Mouse (Mus musculus) kidney, embryonic 16.5 days (tissue): ENCODE data around the gene Prdm5. TPM values are rescaled to one million over a fixed set of nuclear protein-coding genes. Genes with fewer than 3 reads are reported as not detected.

Source experiments
- ATAC-seq: fragments of 200-750 bp; cut with Nextera tagmentation; 2 replicates; pipeline ENCODE4 v1.8.0; 2017; ENCODE audit warnings: moderate TSS enrichment; ENCODE audit not compliant: low FRiP score, low TSS enrichment
- H3K27ac ChIP-seq: fragments of 300-500 bp; sonication (generic); 2 replicates; pipeline ENCODE4 v1.5.1; 2014; ENCODE audit warnings: low read length
- H3K27me3 ChIP-seq: fragments of 300-500 bp; sonication (generic); 2 replicates; pipeline ENCODE4 v1.6.1; 2014; ENCODE audit warnings: low read length, control low read depth, mixed read lengths; ENCODE audit not compliant: insufficient read depth
- H3K36me3 ChIP-seq: fragments of 300-500 bp; sonication (generic); 2 replicates; pipeline ENCODE4 v1.6.1; 2014; ENCODE audit warnings: low read length, control low read depth, mixed read lengths; ENCODE audit not compliant: insufficient read depth
- H3K4me1 ChIP-seq: fragments of 300-500 bp; sonication (generic); 2 replicates; pipeline ENCODE4 v1.6.1; 2014; ENCODE audit warnings: low read length, control low read depth, mixed read lengths; ENCODE audit not compliant: insufficient read depth
- H3K4me2 ChIP-seq: fragments of 300-500 bp; sonication (generic); replicated peaks from 2 replicates; pipeline ENCODE4 v1.6.1; 2014; ENCODE audit warnings: low read depth, low read length
- H3K4me3 ChIP-seq: fragments of 300-500 bp; sonication (generic); 2 replicates; pipeline ENCODE4 v1.5.1; 2014; ENCODE audit warnings: mild to moderate bottlenecking, low read length
- H3K9ac ChIP-seq: fragments of 300-500 bp; sonication (generic); replicated peaks from 2 replicates; pipeline ENCODE4 v1.6.1; 2014; ENCODE audit warnings: low read length
- H3K9me3 ChIP-seq: fragments of 300-500 bp; sonication (generic); 2 replicates; pipeline ENCODE4 v1.6.1; 2016; ENCODE audit warnings: low read length, control low read depth
- WGBS: fragments of 180-500 bp; shearing (Covaris S2); extraction: QIAGEN DNeasy Blood & Tissue Kit; methylation state at CpG from one replicate; pipeline ENCODE4 v1.1.7; 2014; 5-methylcytosine and 5-hydroxymethylcytosine counted together
- polyA plus RNA-seq: library from polyadenylated mRNA; unstranded; fragments of >200 nt; fragmentation: Nextera tagmentation; extraction: Ambion mirVana; gene quantifications from 2 replicates; pipeline ENCODE4 v1.2.1, GENCODE M21; 2015

Prdm5 gene
- polyA plus RNA-seq, 1 experiment from 2014 or later = 20.3 TPM

GRCm38 (mm10) chr6:65854585-65854984 is 75.8 kb downstream of the Prdm5 start:
- no peak for ATAC-seq
- Histone ChIP-seq H3K4me2 (no peak overlapping the region), H3K4me3 (no peak overlapping the region), H3K9ac (no peak overlapping the region), H3K27me3 (no peaks in the 10 kb centered on the region), H3K9me3 (no peaks in the 10 kb centered on the region), H3K36me3 (no peaks in the 10 kb centered on the region), H3K27ac (no peak overlapping the region), H3K4me1 (no peaks in the 10 kb centered on the region)
- WGBS = 92% methylated on average over 4 of the region's 4 CpGs

DNA sequence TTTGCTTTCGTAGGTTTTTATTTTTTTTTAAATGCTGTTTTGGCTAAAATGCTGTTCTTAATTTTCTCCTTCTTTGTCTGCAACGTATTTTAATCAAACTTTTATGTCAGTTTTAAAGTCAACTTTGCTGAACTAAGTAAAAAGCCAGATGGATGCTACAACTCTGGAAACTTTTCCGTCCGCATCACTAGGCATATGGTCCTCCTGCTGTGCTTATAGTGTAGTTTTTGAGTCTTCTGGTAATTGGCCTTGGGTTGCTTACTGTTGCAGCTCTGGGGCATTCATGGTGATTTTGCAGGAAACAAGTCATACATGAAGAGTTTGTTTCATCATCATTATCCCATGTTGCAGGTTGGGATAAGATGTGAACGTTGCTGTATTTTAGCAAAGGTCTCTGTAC is 81.8 kb downstream of the Prdm5 start:
- H3K4me1 ChIP-seq = no peaks in the 10 kb centered on the region
- no peak for ATAC-seq
- no peak overlapping the region for H3K4me3 ChIP-seq
- 90% methylated on average over 5 of the region's 5 CpGs for WGBS
- no peak overlapping the region for H3K27ac ChIP-seq
- no peaks in the 10 kb centered on the region for H3K27me3 ChIP-seq
- H3K9me3 ChIP-seq = no peaks in the 10 kb centered on the region
- H3K4me2 ChIP-seq = no peak overlapping the region
- H3K9ac ChIP-seq = no peak overlapping the region
- H3K36me3 ChIP-seq = 0 out of 2 replicates have a peak, but pooled peaks cover 4% of the 10 kb centered on the region

DNA sequence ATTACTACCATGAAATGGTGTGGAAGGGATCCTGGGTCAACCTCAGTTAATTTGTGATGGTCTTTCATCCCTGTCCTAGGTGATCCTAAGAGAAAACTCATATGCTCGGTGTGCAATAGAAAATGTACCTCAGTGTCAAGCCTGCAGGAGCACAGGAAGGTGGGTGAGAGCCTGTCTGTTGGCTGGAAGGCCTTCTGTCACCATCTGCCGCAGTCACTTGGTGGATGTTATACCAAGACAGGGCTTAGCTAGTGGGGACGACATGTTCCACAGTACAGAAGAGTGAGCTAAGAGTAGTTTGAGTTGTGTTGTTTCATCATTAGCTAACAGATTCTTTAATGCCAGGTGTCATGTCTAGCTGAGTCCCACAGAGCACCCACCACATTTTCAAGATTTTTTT is 84.0 kb downstream of the Prdm5 start:
- no peak overlapping the region for H3K27ac ChIP-seq
- no peak overlapping the region for H3K4me3 ChIP-seq
- 84% methylated on average over 3 of the region's 3 CpGs for whole genome bisulfite sequencing
- 0 out of 2 replicates have a peak, but pooled peaks cover 7% of the 10 kb centered on the region for H3K36me3 ChIP-seq
- no peaks in the 10 kb centered on the region for H3K27me3 ChIP-seq
- H3K9me3 ChIP-seq = no peaks in the 10 kb centered on the region
- no peaks in the 10 kb centered on the region for H3K4me1 ChIP-seq
- H3K9ac ChIP-seq = no peak overlapping the region
- no peak for ATAC-seq
- H3K4me2 ChIP-seq = no peak overlapping the region

- WGBS = 94% methylated on average over 3 of the region's 3 CpGs
- Histone ChIP-seq H3K4me1 (no peaks in the 10 kb centered on the region), H3K27me3 (no peaks in the 10 kb centered on the region), H3K9me3 (no peaks in the 10 kb centered on the region), H3K9ac (no peak overlapping the region), H3K36me3 (0 out of 2 replicates have a peak, but pooled peaks cover 7% of the 10 kb centered on the region), H3K27ac (no peak overlapping the region), H3K4me2 (no peak overlapping the region), H3K4me3 (no peak overlapping the region)
- no peak for ATAC-seq
These were observed 85.4 kb downstream of the Prdm5 start for GRCm38 (mm10) chr6:65864233-65864632.

DNA sequence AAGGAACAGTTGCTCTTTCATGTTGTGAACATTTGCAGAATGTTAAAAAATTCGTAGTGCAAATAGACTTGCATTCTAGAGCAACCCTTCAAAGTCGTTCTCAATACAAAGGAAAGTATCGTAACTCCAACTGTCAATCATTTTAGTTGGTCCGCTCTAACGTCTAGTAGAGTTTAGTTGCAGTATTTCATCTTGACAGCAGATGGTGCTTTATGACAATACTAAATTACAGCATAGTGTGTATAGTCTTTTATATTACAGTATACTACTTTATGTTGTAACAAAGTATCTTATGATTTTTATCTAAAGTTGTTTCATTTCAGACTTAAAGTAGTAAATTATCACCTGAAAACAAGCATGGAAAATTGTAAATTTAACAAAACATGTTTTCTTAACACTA is 86.1 kb downstream of the Prdm5 start:
- H3K4me1 ChIP-seq = no peaks in the 10 kb centered on the region

DNA sequence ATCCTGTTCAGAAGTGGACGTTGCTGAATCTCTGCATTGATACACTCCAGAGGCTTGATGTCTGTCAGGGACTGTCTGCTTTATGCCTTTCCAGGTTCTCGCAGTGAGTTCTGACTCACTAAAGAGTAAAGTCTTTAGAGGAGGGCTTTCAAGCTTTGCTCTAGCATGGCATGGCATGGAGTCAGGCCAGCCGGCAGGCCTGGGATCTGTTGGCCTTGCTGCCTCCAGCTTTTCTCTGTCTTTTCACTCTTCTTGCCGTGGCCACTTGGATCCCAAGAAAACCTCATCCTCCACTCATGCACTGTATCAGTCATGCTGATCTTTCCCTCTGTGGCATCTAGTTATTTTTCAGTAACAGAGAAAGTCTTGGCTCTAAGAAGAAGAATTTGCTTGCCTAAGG is 87.1 kb downstream of the Prdm5 start:
- H3K9me3 ChIP-seq = no peaks in the 10 kb centered on the region
- 91% methylated on average over 4 of the region's 4 CpGs for WGBS
- no peaks in the 10 kb centered on the region for H3K27me3 ChIP-seq
- H3K27ac ChIP-seq = no peak overlapping the region
- no peak for ATAC-seq
- H3K4me3 ChIP-seq = no peak overlapping the region
- no peak overlapping the region for H3K9ac ChIP-seq
- H3K4me1 ChIP-seq = no peaks in the 10 kb centered on the region
- H3K36me3 ChIP-seq = 0 out of 2 replicates have a peak, but pooled peaks cover 6% of the 10 kb centered on the region
- H3K4me2 ChIP-seq = no peak overlapping the region

More for the DNA sequence above, 86.1 kb downstream of the Prdm5 start:
- Histone ChIP-seq H3K27me3 (no peaks in the 10 kb centered on the region), H3K9me3 (no peaks in the 10 kb centered on the region), H3K4me2 (no peak overlapping the region), H3K36me3 (0 out of 2 replicates have a peak, but pooled peaks cover 7% of the 10 kb centered on the region), H3K9ac (no peak overlapping the region), H3K27ac (no peak overlapping the region), H3K4me3 (no peak overlapping the region)
- no peak for ATAC-seq
- 75% methylated on average over 5 of the region's 5 CpGs for WGBS

- WGBS = 46% methylated on average over 6 of the region's 6 CpGs
- no peak overlapping the region for H3K27ac ChIP-seq
- no peaks in the 10 kb centered on the region for H3K27me3 ChIP-seq
- no peak overlapping the region for H3K4me2 ChIP-seq
- H3K9me3 ChIP-seq = no peaks in the 10 kb centered on the region
- H3K4me3 ChIP-seq = no peak overlapping the region
- H3K36me3 ChIP-seq = 0 out of 2 replicates have a peak, but pooled peaks cover 3% of the 10 kb centered on the region
- ATAC-seq = no peak; the same call in 1 of the 2 replicates
- no peaks in the 10 kb centered on the region for H3K4me1 ChIP-seq
- no peak overlapping the region for H3K9ac ChIP-seq
These were observed 93.0 kb downstream of the Prdm5 start for GRCm38 (mm10) chr6:65871754-65872278.

DNA sequence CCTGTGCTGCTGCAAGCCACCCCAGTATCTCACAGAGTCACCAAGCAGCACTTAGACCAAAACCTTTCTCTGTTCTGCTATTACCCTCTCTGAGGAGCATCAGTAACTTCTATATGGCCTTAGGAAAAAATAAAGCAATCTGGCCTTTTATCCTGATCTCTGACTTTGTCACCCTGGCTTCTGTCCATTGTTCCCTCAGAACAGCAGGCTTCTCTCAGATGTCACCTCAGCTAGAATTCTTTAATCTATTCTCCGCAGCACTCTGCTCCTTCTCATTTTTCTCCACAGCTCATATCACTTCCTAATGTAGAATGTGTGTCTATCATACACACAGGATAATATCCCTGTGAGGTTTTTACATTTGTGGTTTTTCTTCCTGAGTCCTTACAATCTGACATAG is 99.5 kb downstream of the Prdm5 start:
- Histone ChIP-seq H3K9me3 (no peaks in the 10 kb centered on the region), H3K4me2 (no peak overlapping the region), H3K27ac (no peak overlapping the region), H3K9ac (no peak overlapping the region), H3K4me1 (no peaks in the 10 kb centered on the region), H3K27me3 (no peaks in the 10 kb centered on the region), H3K36me3 (0 out of 2 replicates have a peak, but pooled peaks cover 4% of the 10 kb centered on the region), H3K4me3 (no peak overlapping the region)
- WGBS = 71% methylated on average over 1 of the region's 1 CpGs
- ATAC-seq = no peak

DNA sequence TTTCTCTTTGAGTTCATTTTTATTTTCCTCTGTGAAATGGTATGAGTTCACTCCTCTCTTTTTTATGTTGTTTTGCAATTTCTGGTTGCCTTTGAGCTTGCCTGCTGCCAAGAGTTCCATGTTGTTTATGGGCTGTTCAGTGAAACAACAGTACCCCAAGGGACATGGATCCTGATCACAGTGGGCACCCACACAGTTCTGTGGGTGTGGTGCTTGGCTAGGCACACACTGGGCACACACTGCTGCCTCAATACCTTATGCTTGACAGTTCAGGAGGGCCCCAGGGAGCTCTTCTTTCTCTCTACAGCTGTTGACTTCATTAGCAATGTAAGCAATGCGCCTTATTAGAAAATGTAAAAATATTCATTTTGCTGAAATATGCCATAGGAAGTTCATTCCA is 110.0 kb downstream of the Prdm5 start:
- Histone ChIP-seq H3K4me2 (no peak overlapping the region), H3K36me3 (peaks cover 4% of the 10 kb centered on the region; the same call in 1 of the 2 replicates), H3K27me3 (no peaks in the 10 kb centered on the region), H3K27ac (no peak overlapping the region), H3K9ac (no peak overlapping the region), H3K4me3 (no peak overlapping the region), H3K4me1 (peaks cover 10% of the 10 kb centered on the region), H3K9me3 (no peaks in the 10 kb centered on the region)
- no peak for ATAC-seq
- WGBS = 97% methylated on average over 1 of the region's 1 CpGs

GRCm38 (mm10) chr6:65892045-65892660 is 113.4 kb downstream of the Prdm5 start:
- H3K27ac ChIP-seq = no peak overlapping the region
- peaks cover 1% of the 10 kb centered on the region; the same call in 1 of the 2 replicates for H3K36me3 ChIP-seq
- no peak overlapping the region for H3K4me3 ChIP-seq
- H3K27me3 ChIP-seq = no peaks in the 10 kb centered on the region
- no peaks in the 10 kb centered on the region for H3K9me3 ChIP-seq
- peaks cover 10% of the 10 kb centered on the region for H3K4me1 ChIP-seq
- no peak overlapping the region for H3K9ac ChIP-seq
- H3K4me2 ChIP-seq = no peak overlapping the region
- ATAC-seq = peak; percentile 82; the same call in 1 of the 2 replicates
- WGBS = 22% methylated on average over 4 of the region's 4 CpGs
